Mouse (Mus musculus) erythroblast, embryonic 14.5 days (primary cell): Measurements from ENCODE around the gene Rbms3. TPM values are rescaled to one million over a fixed set of nuclear protein-coding genes. Genes with fewer than 3 reads are reported as not detected.

Experiments
- H3K27me3 ChIP-seq: 2 replicates; pipeline ENCODE4 v1.6.1; 2012; ENCODE audit warnings: inconsistent platforms; ENCODE audit not compliant: control insufficient read depth
- H3K36me3 ChIP-seq: 2 replicates; pipeline ENCODE4 v1.6.1; 2012; ENCODE audit warnings: mild to moderate bottlenecking, inconsistent platforms; ENCODE audit not compliant: control insufficient read depth
- H3K4me1 ChIP-seq: 2 replicates; pipeline ENCODE4 v1.6.1; 2012; ENCODE audit warnings: inconsistent platforms; ENCODE audit not compliant: control insufficient read depth
- H3K4me3 ChIP-seq: replicated peaks from 2 replicates; pipeline ENCODE3; 2012; ENCODE audit warnings: moderate library complexity, mild to moderate bottlenecking, inconsistent platforms
- H3K9me3 ChIP-seq: 2 replicates; pipeline ENCODE4 v1.6.1; 2012; ENCODE audit warnings: low read length, inconsistent platforms, mixed read lengths; ENCODE audit not compliant: control insufficient read depth
- GATA1 ChIP-seq: IDR thresholded peaks from 2 replicates; pipeline ENCODE4 v1.6.1; 2012; ENCODE audit warnings: low read length, inconsistent platforms, mixed read lengths
- TAL1 ChIP-seq: IDR thresholded peaks from 3 replicates; pipeline ENCODE4 v1.6.1; 2012; ENCODE audit warnings: low read length, inconsistent platforms, mixed read lengths
- polyA plus RNA-seq: library from polyadenylated mRNA; stranded (reverse); fragments of >175 nt; gene quantifications from 2 replicates; pipeline ENCODE4 v1.2.3, GENCODE M21; 2012

Rbms3 gene
- polyA plus RNA-seq, 1 experiment: not detected

DNA sequence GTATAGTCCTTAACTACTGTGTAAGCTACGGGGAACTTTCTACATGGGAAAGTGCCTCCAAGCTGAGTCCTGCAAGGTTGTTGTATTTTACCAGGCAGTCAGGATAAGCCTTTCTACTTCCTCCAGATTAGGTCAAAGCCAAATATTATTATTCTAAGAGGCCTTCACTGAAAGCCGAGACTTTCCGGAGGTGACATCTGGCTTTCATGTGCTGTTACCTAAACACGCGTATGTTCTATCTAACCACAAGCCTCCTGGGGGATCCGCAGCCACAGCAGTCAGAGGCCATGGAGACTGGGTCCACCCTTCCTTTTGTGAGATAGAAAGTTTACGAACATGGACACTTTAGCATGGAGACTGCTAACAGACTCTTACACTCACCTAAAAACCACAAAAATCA lies 552.2 kb downstream of the Rbms3 start:
- Histone ChIP-seq H3K27me3 (no peaks in the 10 kb centered on the region), H3K9me3 (peaks cover 8% of the 10 kb centered on the region; the same call in 1 of the 2 replicates), H3K4me1 (no peaks in the 10 kb centered on the region), H3K36me3 (no peaks in the 10 kb centered on the region), H3K4me3 (no peak overlapping the region)
- TF ChIP-seq TAL1: no peak
- no peak for TF ChIP-seq GATA1

DNA sequence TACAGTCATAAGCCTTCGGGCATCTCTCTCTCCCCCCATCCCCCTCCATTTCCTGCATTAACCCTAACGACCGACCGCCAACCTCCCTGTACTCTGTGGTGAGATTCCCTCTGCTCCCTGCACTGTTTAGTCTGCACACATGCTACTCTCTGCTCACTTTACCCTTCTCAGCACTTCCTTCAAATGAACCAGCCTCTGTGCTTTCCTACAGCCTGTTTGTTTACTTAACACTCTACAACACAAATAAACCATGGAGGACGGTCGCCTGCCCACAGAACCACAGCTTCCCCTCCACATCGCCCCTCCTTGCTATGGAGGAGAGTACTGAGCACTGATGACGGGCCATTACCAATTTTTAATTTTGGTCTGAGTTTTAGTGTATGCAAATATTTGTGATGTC lies 552.9 kb downstream of the Rbms3 start:
- Histone ChIP-seq H3K4me3 (no peak overlapping the region), H3K9me3 (peaks cover 8% of the 10 kb centered on the region; the same call in 1 of the 2 replicates), H3K4me1 (no peaks in the 10 kb centered on the region), H3K36me3 (no peaks in the 10 kb centered on the region), H3K27me3 (no peaks in the 10 kb centered on the region)
- TF ChIP-seq TAL1 (no peak), GATA1 (no peak)

DNA sequence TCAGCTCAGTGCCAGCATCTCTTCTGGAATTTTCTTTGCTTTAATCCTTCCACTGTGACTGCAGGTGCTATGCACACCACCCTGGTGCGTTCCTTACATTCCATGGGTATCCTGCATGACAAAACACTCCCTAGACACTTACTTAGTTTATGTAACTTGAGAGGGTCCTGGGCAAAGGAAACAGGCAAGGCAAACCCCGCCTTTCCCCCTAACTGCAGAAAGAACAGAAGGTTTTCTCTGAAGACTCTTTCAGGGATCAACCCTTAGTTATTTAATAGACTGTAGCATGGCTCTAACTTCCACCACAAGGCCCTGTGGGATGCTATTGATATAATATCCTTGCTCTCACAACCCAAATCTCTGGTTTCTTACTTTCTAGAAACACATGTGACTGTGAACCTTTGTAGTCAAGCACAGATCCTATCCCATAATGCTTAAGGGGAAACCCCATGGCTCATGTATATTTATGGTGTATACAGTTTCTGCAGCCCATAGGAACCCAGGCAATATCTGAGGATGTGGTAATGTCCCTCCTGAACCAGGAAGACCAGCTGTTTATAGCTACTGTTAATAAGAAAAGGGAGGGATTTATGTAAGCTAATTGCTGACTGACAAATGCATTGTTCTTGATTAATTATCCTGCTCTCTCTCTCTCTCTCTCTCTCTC lies 557.1 kb downstream of the Rbms3 start:
- Histone ChIP-seq H3K36me3 (no peaks in the 10 kb centered on the region), H3K9me3 (peaks cover 8% of the 10 kb centered on the region), H3K4me3 (no peak overlapping the region), H3K4me1 (no peaks in the 10 kb centered on the region), H3K27me3 (no peaks in the 10 kb centered on the region)
- TF ChIP-seq TAL1: no peak
- no peak for TF ChIP-seq GATA1

DNA sequence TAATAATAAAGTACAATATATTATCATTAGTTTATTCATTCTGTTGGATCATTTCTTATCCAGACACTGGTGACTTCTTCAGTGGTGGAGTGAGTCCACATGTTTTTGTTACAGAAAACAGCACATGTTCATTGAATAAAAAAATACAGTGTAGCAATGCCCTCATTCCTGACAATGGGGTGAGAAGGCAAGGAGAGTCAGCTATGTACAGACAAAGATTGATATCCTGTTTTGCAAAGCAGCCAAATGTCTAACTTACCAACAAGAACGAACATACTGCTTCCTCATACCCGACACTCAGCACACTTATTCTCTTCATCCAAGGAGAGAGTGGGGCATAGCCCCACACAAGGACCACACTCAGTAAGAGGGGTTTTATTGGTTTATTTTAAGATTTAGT lies 559.1 kb downstream of the Rbms3 start:
- H3K4me1 ChIP-seq: no peaks in the 10 kb centered on the region
- peaks cover 12% of the 10 kb centered on the region for H3K9me3 ChIP-seq
- H3K27me3 ChIP-seq: no peaks in the 10 kb centered on the region
- H3K4me3 ChIP-seq: no peak overlapping the region
- H3K36me3 ChIP-seq: no peaks in the 10 kb centered on the region
- TF ChIP-seq GATA1 (no peak), TAL1 (no peak)

DNA sequence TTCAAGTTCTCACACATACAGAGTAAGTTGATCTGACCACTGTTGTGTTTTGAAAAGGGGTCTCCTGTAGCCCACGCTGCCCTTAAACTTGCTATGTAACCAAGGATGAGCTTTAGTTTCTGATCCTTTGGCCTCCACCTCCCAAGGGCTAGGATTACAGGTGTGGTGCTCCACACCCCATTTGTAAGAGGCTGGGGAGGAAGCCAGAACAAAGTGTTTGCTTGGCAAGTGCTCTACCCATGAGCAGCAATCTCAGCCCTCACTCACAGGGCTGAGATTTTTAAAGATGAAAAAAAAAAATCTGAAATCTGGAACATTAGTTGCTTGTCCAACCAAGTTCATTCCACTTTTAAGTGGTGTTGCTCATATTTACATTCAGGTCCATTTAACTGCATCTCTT lies 560.5 kb downstream of the Rbms3 start:
- H3K4me1 ChIP-seq: no peaks in the 10 kb centered on the region
- TF ChIP-seq GATA1 (no peak), TAL1 (no peak)

DNA sequence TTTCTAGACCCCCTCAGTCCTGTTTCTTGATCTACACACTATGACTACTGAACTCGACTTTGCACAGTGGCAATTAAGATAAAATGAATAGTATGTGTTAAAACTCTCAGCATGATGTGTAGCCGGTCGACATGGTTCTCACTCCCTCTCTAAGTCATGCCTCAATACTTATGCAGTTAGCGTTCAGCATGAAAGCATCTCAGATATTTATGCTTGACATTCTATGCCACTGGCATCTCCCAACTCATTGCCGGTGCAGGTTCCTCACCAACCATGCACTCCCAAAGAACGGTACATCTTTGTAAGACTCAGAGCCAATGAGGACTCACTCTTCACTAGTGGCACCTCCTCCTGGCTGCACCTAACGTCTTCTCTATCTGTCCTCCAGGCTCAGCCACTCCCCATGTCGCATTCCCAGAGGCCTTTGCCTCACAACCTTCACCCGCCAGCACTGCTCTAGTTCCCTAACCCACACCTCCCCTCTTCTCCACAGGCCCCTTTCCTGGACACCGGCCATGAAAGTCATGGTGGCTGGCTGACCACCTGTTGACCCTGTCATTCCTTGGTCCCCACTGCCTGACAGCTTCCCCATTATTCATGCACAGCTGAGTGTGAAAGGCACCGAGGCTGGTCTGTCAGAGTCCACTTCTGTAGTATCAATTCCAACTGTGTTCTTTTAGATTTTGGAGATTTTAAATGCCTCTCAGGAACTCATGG lies 561.9 kb downstream of the Rbms3 start:
- Histone ChIP-seq H3K36me3 (no peaks in the 10 kb centered on the region), H3K4me1 (no peaks in the 10 kb centered on the region), H3K27me3 (no peaks in the 10 kb centered on the region), H3K4me3 (no peak overlapping the region), H3K9me3 (peaks cover 13% of the 10 kb centered on the region)
- TF ChIP-seq TAL1 (no peak), GATA1 (no peak)

More for the DNA sequence above, 560.5 kb downstream of the Rbms3 start:
- Histone ChIP-seq H3K27me3 (no peaks in the 10 kb centered on the region), H3K4me3 (no peak overlapping the region), H3K9me3 (peaks cover 13% of the 10 kb centered on the region), H3K36me3 (no peaks in the 10 kb centered on the region)

DNA sequence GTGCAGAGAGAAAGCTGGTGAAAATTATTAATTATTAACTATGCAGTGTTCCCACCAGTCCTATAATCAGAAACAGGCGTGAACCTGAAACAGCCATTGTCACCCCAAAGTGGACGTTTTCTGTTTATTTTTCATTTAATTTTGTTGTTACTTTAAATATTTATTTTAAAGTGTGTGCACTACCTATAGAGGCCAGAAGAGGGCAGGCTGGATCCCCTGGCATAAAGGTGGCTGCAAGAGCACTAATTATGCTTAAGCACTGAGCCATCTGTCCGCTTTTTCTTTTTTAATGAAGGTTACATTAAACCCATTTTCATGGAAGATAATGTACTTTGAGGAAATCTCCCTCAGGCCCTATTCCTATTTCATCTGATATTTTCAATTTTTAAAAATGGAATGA lies 563.2 kb downstream of the Rbms3 start:
- TF ChIP-seq GATA1 (no peak), TAL1 (no peak)
- peaks cover 13% of the 10 kb centered on the region for H3K9me3 ChIP-seq

DNA sequence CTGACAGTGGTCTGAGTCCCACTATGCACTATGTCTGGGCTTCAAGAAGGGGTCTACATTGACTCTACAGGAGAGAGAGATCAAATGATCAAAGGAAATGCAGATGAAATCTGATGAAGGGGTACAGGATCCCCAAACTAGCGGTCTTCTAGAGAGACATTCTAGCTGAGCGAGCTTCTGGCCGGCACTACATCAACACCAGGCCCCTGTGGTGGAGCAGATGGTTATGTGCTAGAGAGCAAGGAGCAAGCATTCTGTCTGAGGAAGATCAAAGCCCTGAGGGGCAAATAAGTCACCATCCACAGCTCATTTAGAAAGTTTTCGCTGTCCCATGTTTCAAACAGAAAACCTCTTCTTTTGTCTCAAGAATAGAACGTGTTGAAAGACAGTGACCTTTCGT lies 564.1 kb downstream of the Rbms3 start:
- Histone ChIP-seq H3K36me3 (no peaks in the 10 kb centered on the region), H3K4me3 (no peak overlapping the region), H3K9me3 (peaks cover 13% of the 10 kb centered on the region), H3K4me1 (no peaks in the 10 kb centered on the region), H3K27me3 (no peaks in the 10 kb centered on the region)
- TF ChIP-seq TAL1 (no peak), GATA1 (no peak)

More for the DNA sequence above, 563.2 kb downstream of the Rbms3 start:
- Histone ChIP-seq H3K36me3 (no peaks in the 10 kb centered on the region), H3K4me1 (no peaks in the 10 kb centered on the region), H3K4me3 (no peak overlapping the region), H3K27me3 (no peaks in the 10 kb centered on the region)

DNA sequence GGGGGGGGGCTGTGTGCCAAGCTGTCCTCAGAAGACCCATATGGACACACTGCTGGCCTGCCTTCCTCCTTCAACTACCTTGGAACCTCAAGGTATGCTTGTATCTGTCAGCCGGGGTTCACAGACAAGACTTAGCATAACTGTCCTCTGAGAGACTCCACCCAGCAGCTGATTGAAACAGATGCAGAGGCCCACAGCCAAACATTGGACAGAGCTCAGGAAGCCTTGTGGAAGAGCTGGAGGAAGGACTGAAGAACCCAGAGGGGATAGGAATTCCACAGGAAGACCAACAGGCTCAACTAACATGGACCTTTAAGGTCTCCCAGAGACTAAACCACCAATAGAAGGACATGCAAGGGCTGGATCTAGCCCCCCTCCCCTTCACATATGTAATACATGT lies 570.1 kb downstream of the Rbms3 start:
- H3K9me3 ChIP-seq: no peaks in the 10 kb centered on the region
- no peak overlapping the region for H3K4me3 ChIP-seq
- no peaks in the 10 kb centered on the region for H3K4me1 ChIP-seq
- no peaks in the 10 kb centered on the region for H3K36me3 ChIP-seq
- TF ChIP-seq GATA1 (no peak), TAL1 (no peak)
- H3K27me3 ChIP-seq: no peaks in the 10 kb centered on the region
